Mouse (Mus musculus): ENCODE results near the gene Duox1. TPM values are rescaled to one million over a fixed set of nuclear protein-coding genes. Genes with fewer than 3 reads are reported as not detected.

Duox1 gene
- polyA plus RNA-seq, 1 experiment from 2014 or later, result 0.06 TPM

- Histone ChIP-seq H3K4me1 (ENCODE audit: control insufficient read depth, insufficient read depth, low read length) (peaks cover 4% of the 10 kb centered on the region), H3K36me3 (ENCODE audit: control insufficient read depth, insufficient read depth, low read length) (no peaks in the 10 kb centered on the region), H3K4me2 (ENCODE audit: low read length) (no peak overlapping the region), H3K27ac (ENCODE audit: low read depth, low read length) (no peak overlapping the region), H3K9me3 (replicated peaks; ENCODE audit: control insufficient read depth, low read length) (no peaks in the 10 kb centered on the region), H3K4me3 (ENCODE audit: low read depth, low read length) (no peak overlapping the region), H3K9ac (ENCODE audit: low read length) (no peak overlapping the region), H3K27me3 (replicated peaks; ENCODE audit: control insufficient read depth, insufficient read depth, low read length) (peaks cover 8% of the 10 kb centered on the region)
- no peak for DNase-seq (ENCODE audit: low spot score)
- 80% methylated on average over 5 of the region's 5 CpGs for WGBS
- ATAC-seq, result no peak
These were observed 58.5 kb downstream of the Duox1 start for GRCm38 (mm10) chr2:122374012-122374411.

GRCm38 (mm10) chr2:122374666-122375331, 59.3 kb downstream of the Duox1 start:
- ATAC-seq (no peak), DNase-seq (ENCODE audit: low spot score) (peak; percentile 62)
- WGBS, result 15% methylated on average over 23 of the region's 23 CpGs
- Histone ChIP-seq H3K9me3 (replicated peaks; ENCODE audit: control insufficient read depth, low read length) (no peaks in the 10 kb centered on the region), H3K27me3 (replicated peaks; ENCODE audit: control insufficient read depth, insufficient read depth, low read length) (peaks cover 8% of the 10 kb centered on the region), H3K36me3 (ENCODE audit: control insufficient read depth, insufficient read depth, low read length) (no peaks in the 10 kb centered on the region), H3K4me1 (ENCODE audit: control insufficient read depth, insufficient read depth, low read length) (no peaks in the 10 kb centered on the region), H3K4me2 (ENCODE audit: low read length) (peak overlapping the region; percentile 31), H3K27ac (ENCODE audit: low read depth, low read length) (peak overlapping the region; percentile 75), H3K4me3 (ENCODE audit: low read depth, low read length) (peak overlapping the region; percentile 65), H3K9ac (ENCODE audit: low read length) (peak overlapping the region; percentile 68)

DNA sequence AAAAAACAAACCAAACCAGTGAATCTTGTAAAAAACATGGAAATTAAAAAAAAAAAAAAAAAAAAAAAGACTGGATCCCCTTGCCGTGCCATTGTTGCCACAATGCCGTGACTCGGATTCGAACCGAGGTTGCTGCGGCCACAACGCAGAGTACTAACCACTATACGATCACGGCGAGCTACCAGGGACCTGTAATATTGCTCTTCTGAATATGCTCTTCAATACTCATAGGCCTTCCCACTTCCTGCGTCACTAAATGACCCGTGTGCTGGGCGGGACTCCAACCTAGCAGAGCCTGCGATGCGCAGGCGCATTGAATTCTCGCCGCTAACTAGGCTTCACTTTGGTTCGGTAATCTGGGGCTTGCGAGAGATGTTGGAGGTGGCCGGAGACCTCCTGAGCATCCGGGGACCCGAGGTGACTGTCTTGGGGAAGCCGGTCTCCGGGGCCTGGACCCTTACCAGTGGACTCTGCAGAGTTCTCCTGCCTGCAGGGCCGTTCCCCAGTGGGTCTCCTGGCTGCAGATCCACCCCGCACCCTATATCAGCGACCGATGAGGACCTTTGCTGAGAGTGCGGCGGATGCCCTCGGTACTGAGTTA, 60.0 kb downstream of the Duox1 start:
- peak; percentile 99 for DNase-seq (ENCODE audit: low spot score)
- peak; percentile 83 for ATAC-seq
- Histone ChIP-seq H3K27ac (ENCODE audit: low read depth, low read length) (peak overlapping the region; percentile 80), H3K4me2 (ENCODE audit: low read length) (peak overlapping the region; percentile 79), H3K36me3 (ENCODE audit: control insufficient read depth, insufficient read depth, low read length) (no peaks in the 10 kb centered on the region), H3K9ac (ENCODE audit: low read length) (peak overlapping the region; percentile 71), H3K4me3 (ENCODE audit: low read depth, low read length) (peak overlapping the region; percentile 65), H3K9me3 (replicated peaks; ENCODE audit: control insufficient read depth, low read length) (no peaks in the 10 kb centered on the region), H3K4me1 (ENCODE audit: control insufficient read depth, insufficient read depth, low read length) (no peaks in the 10 kb centered on the region), H3K27me3 (replicated peaks; ENCODE audit: control insufficient read depth, insufficient read depth, low read length) (peaks cover 3% of the 10 kb centered on the region; the same call in 1 of the 2 replicates)
- WGBS, result under 1% methylated on average over 32 of the region's 32 CpGs

- Histone ChIP-seq H3K4me1 (ENCODE audit: control insufficient read depth, insufficient read depth, low read length) (no peaks in the 10 kb centered on the region), H3K27ac (ENCODE audit: low read depth, low read length) (peak overlapping the region; percentile 80), H3K4me3 (ENCODE audit: low read depth, low read length) (peak overlapping the region; percentile 65), H3K36me3 (ENCODE audit: control insufficient read depth, insufficient read depth, low read length) (no peaks in the 10 kb centered on the region), H3K27me3 (replicated peaks; ENCODE audit: control insufficient read depth, insufficient read depth, low read length) (no peaks in the 10 kb centered on the region), H3K9me3 (replicated peaks; ENCODE audit: control insufficient read depth, low read length) (no peaks in the 10 kb centered on the region), H3K9ac (ENCODE audit: low read length) (peak overlapping the region; percentile 71), H3K4me2 (ENCODE audit: low read length) (peak overlapping the region; percentile 79)
- DNase-seq (ENCODE audit: low spot score), result peak; percentile 53
- 0% methylated on average over 22 of the region's 22 CpGs for WGBS
- no peak for ATAC-seq
These were observed 60.6 kb downstream of the Duox1 start for GRCm38 (mm10) chr2:122376041-122376561.

DNA sequence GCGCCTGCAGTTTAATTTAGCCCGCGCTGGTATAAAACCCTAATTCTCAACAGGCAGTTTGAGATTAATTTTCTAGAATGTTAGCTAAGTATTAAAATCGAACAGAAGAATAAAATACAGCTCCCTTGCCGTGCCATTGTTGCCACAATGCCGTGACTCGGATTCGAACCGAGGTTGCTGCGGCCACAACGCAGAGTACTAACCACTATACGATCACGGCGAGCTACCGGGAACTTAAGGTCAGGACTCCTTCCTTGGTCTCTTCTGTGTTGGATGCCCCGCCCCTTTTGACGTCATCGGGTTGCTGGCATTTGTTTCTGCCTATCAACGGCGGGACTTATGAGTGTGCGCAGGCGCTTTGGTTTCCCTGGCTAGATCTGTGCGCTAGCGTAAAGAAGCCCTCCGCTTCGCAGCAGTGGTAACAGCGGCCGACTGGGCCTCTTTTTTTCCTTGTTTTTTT, 61.8 kb downstream of the Duox1 start:
- Histone ChIP-seq H3K27ac (ENCODE audit: low read depth, low read length) (peak overlapping the region; percentile 92), H3K4me3 (ENCODE audit: low read depth, low read length) (peak overlapping the region; percentile 52), H3K36me3 (ENCODE audit: control insufficient read depth, insufficient read depth, low read length) (no peaks in the 10 kb centered on the region), H3K27me3 (replicated peaks; ENCODE audit: control insufficient read depth, insufficient read depth, low read length) (no peaks in the 10 kb centered on the region), H3K9ac (ENCODE audit: low read length) (peak overlapping the region; percentile 77), H3K4me1 (ENCODE audit: control insufficient read depth, insufficient read depth, low read length) (no peaks in the 10 kb centered on the region), H3K4me2 (ENCODE audit: low read length) (peak overlapping the region; percentile 46), H3K9me3 (replicated peaks; ENCODE audit: control insufficient read depth, low read length) (no peaks in the 10 kb centered on the region)
- under 1% methylated on average over 28 of the region's 28 CpGs for WGBS
- DNase-seq (ENCODE audit: low spot score) (peak; percentile 98), ATAC-seq (peak; percentile 87)

GRCm38 (mm10) chr2:122377751-122378246, 62.3 kb downstream of the Duox1 start:
- peak; percentile 87 for DNase-seq (ENCODE audit: low spot score)
- no peaks in the 10 kb centered on the region for H3K36me3 ChIP-seq (ENCODE audit: control insufficient read depth, insufficient read depth, low read length)
- H3K4me3 ChIP-seq (ENCODE audit: low read depth, low read length), result peak overlapping the region; percentile 52
- peak overlapping the region; percentile 77 for H3K9ac ChIP-seq (ENCODE audit: low read length)
- peak overlapping the region; percentile 46 for H3K4me2 ChIP-seq (ENCODE audit: low read length)
- H3K9me3 ChIP-seq (replicated peaks; ENCODE audit: control insufficient read depth, low read length), result no peaks in the 10 kb centered on the region
- peak overlapping the region; percentile 92 for H3K27ac ChIP-seq (ENCODE audit: low read depth, low read length)
- WGBS, result under 1% methylated on average over 26 of the region's 26 CpGs
- no peaks in the 10 kb centered on the region for H3K4me1 ChIP-seq (ENCODE audit: control insufficient read depth, insufficient read depth, low read length)
- H3K27me3 ChIP-seq (replicated peaks; ENCODE audit: control insufficient read depth, insufficient read depth, low read length), result no peaks in the 10 kb centered on the region
- ATAC-seq, result peak; percentile 78

- DNase-seq (ENCODE audit: low spot score) (peak; percentile 85), ATAC-seq (no peak)
- H3K27me3 ChIP-seq (replicated peaks; ENCODE audit: control insufficient read depth, insufficient read depth, low read length), result no peaks in the 10 kb centered on the region
- no peaks in the 10 kb centered on the region for H3K4me1 ChIP-seq (ENCODE audit: control insufficient read depth, insufficient read depth, low read length)
- peak overlapping the region; percentile 52 for H3K4me3 ChIP-seq (ENCODE audit: low read depth, low read length)
- H3K4me2 ChIP-seq (ENCODE audit: low read length), result peak overlapping the region; percentile 46
- no peaks in the 10 kb centered on the region for H3K36me3 ChIP-seq (ENCODE audit: control insufficient read depth, insufficient read depth, low read length)
- 21% methylated on average over 8 of the region's 8 CpGs for WGBS
- peak overlapping the region; percentile 92; the same call in 1 of the 2 replicates for H3K27ac ChIP-seq (ENCODE audit: low read depth, low read length)
- H3K9me3 ChIP-seq (replicated peaks; ENCODE audit: control insufficient read depth, low read length), result no peaks in the 10 kb centered on the region
- H3K9ac ChIP-seq (ENCODE audit: low read length), result no peak overlapping the region; the same call in 1 of the 2 replicates
These were observed 63.2 kb downstream of the Duox1 start for GRCm38 (mm10) chr2:122378421-122379291.

GRCm38 (mm10) chr2:122379292-122379650, 63.8 kb downstream of the Duox1 start:
- H3K36me3 ChIP-seq (ENCODE audit: control insufficient read depth, insufficient read depth, low read length), result no peaks in the 10 kb centered on the region
- no peaks in the 10 kb centered on the region for H3K4me1 ChIP-seq (ENCODE audit: control insufficient read depth, insufficient read depth, low read length)
- no peak for ATAC-seq
- no peaks in the 10 kb centered on the region for H3K9me3 ChIP-seq (replicated peaks; ENCODE audit: control insufficient read depth, low read length)
- H3K27ac ChIP-seq (ENCODE audit: low read depth, low read length), result no peak overlapping the region
- no peak overlapping the region for H3K4me2 ChIP-seq (ENCODE audit: low read length)
- 41% methylated on average over 2 of the region's 2 CpGs for WGBS
- no peaks in the 10 kb centered on the region for H3K27me3 ChIP-seq (replicated peaks; ENCODE audit: control insufficient read depth, insufficient read depth, low read length)
- DNase-seq (ENCODE audit: low spot score), result no peak
- H3K9ac ChIP-seq (ENCODE audit: low read length), result no peak overlapping the region
- no peak overlapping the region for H3K4me3 ChIP-seq (ENCODE audit: low read depth, low read length)
